Mouse (Mus musculus): ENCODE results near the gene Gbp8.
"Not testable (repeated sequence)": the region's sequence is repeated elsewhere in the genome, so short reads cannot be mapped to it uniquely, and the experiment has no call there.

Gbp8 gene

DNA sequence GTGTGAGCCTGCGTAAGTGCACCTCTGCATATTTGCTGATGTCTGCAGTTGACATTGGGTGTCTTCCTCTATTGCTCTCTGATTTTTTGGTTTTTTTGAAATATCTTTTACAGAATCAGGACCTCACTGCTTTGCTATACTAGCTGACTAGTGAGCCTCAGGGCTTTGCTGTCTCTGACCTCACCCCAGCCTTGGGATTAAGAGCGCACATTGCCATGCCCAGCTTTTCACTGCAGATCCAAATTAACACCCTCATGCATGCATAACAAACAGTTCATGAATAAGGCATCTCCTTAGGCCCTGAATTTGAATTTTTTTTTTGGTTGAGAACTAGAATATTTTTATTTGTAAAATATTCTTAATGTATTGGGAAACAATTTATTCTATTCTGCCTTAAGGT lies 84.1 kb downstream of the Gbp8 start:
- no peak for DNase-seq

GRCm38 (mm10) chr5:105053471-105054169 lies 85.7 kb downstream of the Gbp8 start:
- DNase-seq, result not testable (repeated sequence)

- no peak for DNase-seq
Measured at GRCm38 (mm10) chr5:105032362-105032761, 107.0 kb downstream of the Gbp8 start.

DNA sequence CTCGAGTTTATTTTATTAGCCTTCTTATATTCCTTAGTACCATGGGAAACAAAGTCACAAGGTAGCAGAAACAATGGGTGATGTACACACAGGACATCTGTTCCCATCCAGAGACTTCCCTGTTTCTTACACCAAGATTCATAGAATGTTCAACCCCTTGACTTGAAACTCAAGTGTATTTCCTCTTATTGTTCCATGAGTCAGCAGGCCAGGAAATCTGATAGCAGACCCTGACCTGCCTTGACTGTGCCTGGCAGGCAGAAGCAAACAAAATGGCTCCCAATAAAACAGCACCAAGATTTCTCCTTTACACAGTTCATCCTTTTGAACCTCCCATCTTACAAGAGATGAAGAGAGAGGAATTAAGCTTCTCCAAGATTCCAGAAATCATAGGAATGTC lies 126.8 kb downstream of the Gbp8 start:
- DNase-seq, result no peak

GRCm38 (mm10) chr5:105011570-105011969 lies 127.8 kb downstream of the Gbp8 start:
- no peak for DNase-seq

GRCm38 (mm10) chr5:105010376-105010775 lies 129.0 kb downstream of the Gbp8 start:
- no peak for DNase-seq

- no peak for DNase-seq
Measured at GRCm38 (mm10) chr5:104989411-104989810, 149.9 kb downstream of the Gbp8 start.

GRCm38 (mm10) chr5:104988000-104988399 lies 151.3 kb downstream of the Gbp8 start:
- peak; percentile 3 for DNase-seq

- DNase-seq, result no peak
Measured at GRCm38 (mm10) chr5:104986706-104987105, 152.6 kb downstream of the Gbp8 start.

GRCm38 (mm10) chr5:104982535-104982934 lies 156.8 kb downstream of the Gbp8 start, which contains the start of gene Abcg3:
Gene Abcg3, minus strand, starts transcription at chr5:104982718.
- DNase-seq, result no peak

DNA sequence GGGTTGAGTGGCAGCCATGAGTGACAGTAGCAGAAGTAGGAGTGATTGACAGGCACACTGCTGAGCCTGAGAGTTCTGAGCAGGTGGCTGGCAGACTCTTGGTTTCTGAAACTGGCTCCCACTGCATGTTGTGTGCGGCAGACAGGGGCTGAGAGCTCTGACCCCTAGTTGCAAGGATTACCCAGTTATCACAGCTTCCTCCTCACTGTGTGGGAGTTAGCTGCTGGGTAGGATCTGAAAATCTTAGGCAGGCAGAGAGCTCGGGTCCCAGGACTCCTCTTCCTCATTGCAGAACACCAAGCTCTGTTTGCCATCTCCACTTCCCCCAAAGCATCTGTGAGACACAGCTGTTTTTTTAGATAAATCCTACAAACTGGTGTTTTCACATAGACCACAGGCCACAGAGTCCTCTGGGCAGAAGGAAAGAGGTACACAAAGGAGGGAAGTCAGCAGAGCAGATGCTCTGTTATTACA lies 160.3 kb downstream of the Gbp8 start:
- DNase-seq, result no peak
